Comparison of ENCODE assay signal across 18 mouse cellular contexts in the genomic region with DNA sequence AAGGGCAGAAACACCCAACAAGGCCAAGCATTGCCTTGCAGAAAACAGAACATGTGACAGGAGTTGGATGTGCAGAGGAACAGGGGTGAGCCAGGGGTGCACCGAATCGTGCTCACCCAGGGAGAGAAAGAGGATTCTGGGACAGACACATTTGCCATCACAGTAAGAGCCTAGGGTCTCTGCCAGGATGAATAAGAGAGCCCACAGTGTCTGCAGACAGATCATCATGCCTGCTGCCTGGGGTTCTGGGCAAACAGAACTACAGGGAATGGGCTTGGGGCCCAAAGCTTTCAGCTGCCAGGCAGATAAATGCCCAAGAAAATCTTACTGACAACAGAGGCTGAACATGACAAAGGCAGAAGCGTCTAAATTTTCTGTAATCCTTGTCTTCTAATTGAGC. TPM values are rescaled to one million over a fixed set of nuclear protein-coding genes. Genes with fewer than 3 reads are reported as not detected.
DNase-seq lines count a peak whose midpoint lies in the region; ATAC-seq and TF ChIP-seq lines count a peak whose summit lies in the region.
"Had no signal": no experiment of that assay in that cellular context is flagged by ENCODE, and none has a peak within 500 bp of the region (broad histone marks: within the 10 kb centered on the region; RNA-seq: fewer than 3 reads in every experiment).

No protein-coding gene starts in this region.

- H3K36me3 ChIP-seq in forebrain, postnatal 0 days (ENCODE audit: insufficient read depth), result no peaks in the 10 kb centered on the region
- H3K36me3 ChIP-seq in forebrain, embryonic 13.5 days (ENCODE audit: poor library complexity, severe bottlenecking), result no peaks in the 10 kb centered on the region
- H3K36me3 ChIP-seq: embryonic facial prominence, embryonic 12.5 days; heart, embryonic 12.5 days; limb, embryonic 13.5 days; midbrain, embryonic 12.5 days had no signal

- no peak for TF ChIP-seq CTCF in forebrain, postnatal 0 days (IDR thresholded peaks at IDR 0.05; ENCODE audit: low read depth)

- 57% methylated on average over 3 of the region's 3 CpGs for WGBS in forebrain, postnatal 0 days
- 93% methylated on average over 3 of the region's 3 CpGs for WGBS in forebrain, embryonic 13.5 days

- H3K9me3 ChIP-seq in forebrain, postnatal 0 days (ENCODE audit: low read length), result no peaks in the 10 kb centered on the region
- no peaks in the 10 kb centered on the region for H3K9me3 ChIP-seq in forebrain, embryonic 13.5 days (replicated peaks)
- H3K9me3 ChIP-seq: embryonic facial prominence, embryonic 12.5 days; heart, embryonic 12.5 days; limb, embryonic 13.5 days; midbrain, embryonic 12.5 days had no signal

- no peak overlapping the region for H3K9ac ChIP-seq in forebrain, postnatal 0 days
- no peak overlapping the region for H3K9ac ChIP-seq in forebrain, embryonic 13.5 days
- H3K9ac ChIP-seq: embryonic facial prominence, embryonic 12.5 days; heart, embryonic 12.5 days; limb, embryonic 13.5 days; midbrain, embryonic 12.5 days had no signal

- H3K27ac ChIP-seq in forebrain, postnatal 0 days (ENCODE audit: low read depth, low read length), result no peak overlapping the region
- H3K27ac ChIP-seq in forebrain, embryonic 13.5 days, result no peak overlapping the region
- H3K27ac ChIP-seq: embryonic facial prominence, embryonic 12.5 days; limb, embryonic 13.5 days; midbrain, embryonic 12.5 days had no signal

- no peak overlapping the region for H3K4me3 ChIP-seq in forebrain, postnatal 0 days (ENCODE audit: low read depth, low read length)
- no peak overlapping the region for H3K4me3 ChIP-seq in forebrain, embryonic 13.5 days
- H3K4me3 ChIP-seq: embryonic facial prominence, embryonic 12.5 days; heart, embryonic 12.5 days; limb, embryonic 13.5 days; midbrain, embryonic 12.5 days had no signal

- peak; percentile 85 for ATAC-seq in forebrain, postnatal 0 days
- no peak for ATAC-seq in forebrain, embryonic 13.5 days

- H3K27me3 ChIP-seq in forebrain, postnatal 0 days (ENCODE audit: insufficient read depth, low read length), result no peaks in the 10 kb centered on the region
- H3K27me3 ChIP-seq in forebrain, embryonic 13.5 days, result no peaks in the 10 kb centered on the region
- H3K27me3 ChIP-seq: embryonic facial prominence, embryonic 12.5 days; heart, embryonic 12.5 days; limb, embryonic 13.5 days; midbrain, embryonic 12.5 days had no signal

- H3K4me2 ChIP-seq in forebrain, postnatal 0 days (ENCODE audit: low read depth), result no peak overlapping the region
- no peak overlapping the region for H3K4me2 ChIP-seq in forebrain, embryonic 13.5 days
- H3K4me2 ChIP-seq: embryonic facial prominence, embryonic 12.5 days; heart, embryonic 12.5 days; limb, embryonic 13.5 days; midbrain, embryonic 12.5 days had no signal

- DNase-seq in forebrain, postnatal 0 days, result peak; percentile 57
- DNase-seq in layer of hippocampus, postnatal 10 days (ENCODE audit: low spot score in 2 of 2), result peak; percentile 37 to 43
- DNase-seq in layer of hippocampus, postnatal 25 days (ENCODE audit: extremely low spot score in 1 of 2, low spot score in 1 of 2), result no peak
- DNase-seq in cerebellum, adult 11 months, result peak; percentile 40
- peak; percentile 71 to 77 for DNase-seq in cerebellum, postnatal 25 days
- DNase-seq in frontal cortex, postnatal 25 days (ENCODE audit: low spot score in 2 of 2), result no peak
- DNase-seq: gastrocnemius, postnatal 25 days; kidney, adult 18-20 months; kidney, postnatal 4 days; thymus, postnatal 25 days had no signal

- no peaks in the 10 kb centered on the region for H3K4me1 ChIP-seq in forebrain, postnatal 0 days (ENCODE audit: insufficient read depth)
- no peaks in the 10 kb centered on the region for H3K4me1 ChIP-seq in forebrain, embryonic 13.5 days
- H3K4me1 ChIP-seq: embryonic facial prominence, embryonic 12.5 days; limb, embryonic 13.5 days had no signal

RNA-seq across cellular contexts. Expression of gene Dpt, which starts 14.9 kb away (rescaled TPM):
- total RNA-seq in forebrain, postnatal 0 days (2014; rRNA removed), result not detected in 2 replicates
- 0.26 and 0.40 TPM in 2 replicates for polyA plus RNA-seq in forebrain, postnatal 0 days (2015; fragmentation: Nextera tagmentation; extraction: Ambion mirVana)
- not detected in 2 replicates for polyA plus RNA-seq in forebrain, embryonic 13.5 days (2015; fragmentation: Nextera tagmentation; extraction: Ambion mirVana)
- total RNA-seq in layer of hippocampus, postnatal 10 days (2021), result under 1 TPM; 0.41 to 0.45 TPM
- total RNA-seq in layer of hippocampus, postnatal 25 days (2021), result under 1 TPM in 1 of 2 experiments, not detected in 1; 0.20 TPM
- total RNA-seq: common myeloid progenitor, adult 5-6 weeks; hematopoietic stem cell, adult 5-6 weeks; left cerebral cortex, adult 18-20 months had no signal
- polyA plus RNA-seq: midbrain, embryonic 12.5 days had no signal

Comparison
In these comparisons a context has a peak if more than half of its experiments do, and no peak if none do; other contexts are left out.
1. DNase-seq: peak in forebrain, postnatal 0 days (single experiment), layer of hippocampus, postnatal 10 days (2 of 2), cerebellum, adult 11 months (single experiment) and cerebellum, postnatal 25 days (2 of 2); none in layer of hippocampus, postnatal 25 days (0 of 2) and frontal cortex, postnatal 25 days (0 of 2).